Mouse (Mus musculus) ES-Bruce4 (cell line): Measurements from ENCODE around the gene Fadd. TPM values are rescaled to one million over a fixed set of nuclear protein-coding genes. Genes with fewer than 3 reads are reported as not detected.

Source experiments
- H3K27ac ChIP-seq: 2 replicates; pipeline ENCODE4 v1.5.1; 2012; ENCODE audit warnings: low read length, inconsistent platforms; ENCODE audit not compliant: insufficient read depth
- H3K27me3 ChIP-seq: 2 replicates; pipeline ENCODE4 v1.6.1; 2012; ENCODE audit warnings: mild to moderate bottlenecking, low read length, inconsistent platforms; ENCODE audit not compliant: control insufficient read depth, poor library complexity, insufficient read depth, severe bottlenecking
- H3K36me3 ChIP-seq: 2 replicates; pipeline ENCODE4 v1.6.1; 2012; ENCODE audit warnings: inconsistent platforms, mild to moderate bottlenecking, low read length, moderate library complexity; ENCODE audit not compliant: control insufficient read depth, poor library complexity, insufficient read depth, severe bottlenecking
- H3K4me1 ChIP-seq: one replicate; pipeline ENCODE4 v1.8.1; 2011; ENCODE audit warnings: low read length; ENCODE audit not compliant: control insufficient read depth, insufficient read depth
- H3K4me3 ChIP-seq: 2 replicates; pipeline ENCODE4 v1.5.1; 2011; ENCODE audit warnings: low read depth, mild to moderate bottlenecking, low read length
- H3K9ac ChIP-seq: 2 replicates; pipeline ENCODE4 v1.6.1; 2012; ENCODE audit warnings: low read depth, mild to moderate bottlenecking, inconsistent platforms; ENCODE audit not compliant: poor library complexity, severe bottlenecking
- H3K9me3 ChIP-seq: replicated peaks from 2 replicates; pipeline ENCODE4 v1.6.1; 2012; ENCODE audit warnings: mild to moderate bottlenecking, low read length, inconsistent platforms; ENCODE audit not compliant: control insufficient read depth, poor library complexity, insufficient read depth, severe bottlenecking
- CTCF ChIP-seq: IDR thresholded peaks from one replicate; pipeline ENCODE4 v1.8.1; 2011; ENCODE audit warnings: low read depth, low read length
- EP300 ChIP-seq: IDR thresholded peaks from 2 replicates; pipeline ENCODE4 v1.6.1; 2011; ENCODE audit warnings: low read depth, low read length; ENCODE audit not compliant: insufficient read depth
- POLR2A ChIP-seq: IDR thresholded peaks from one replicate; pipeline ENCODE4 v1.8.1; 2011; ENCODE audit warnings: low read length; ENCODE audit not compliant: insufficient read depth
- polyA plus RNA-seq: library from polyadenylated mRNA; stranded (reverse); fragments of >200 nt; gene quantifications from 2 replicates; pipeline ENCODE4 v1.2.4, GENCODE M21; 2011; ENCODE audit warnings: low read depth; ENCODE audit not compliant: missing spikeins, insufficient read depth, insufficient read length

The Fadd gene
- polyA plus RNA-seq, 1 experiment = 2.5 TPM

- Histone ChIP-seq H3K27ac (no peak overlapping the region), H3K36me3 (no peaks in the 10 kb centered on the region), H3K9ac (no peak overlapping the region), H3K27me3 (no peaks in the 10 kb centered on the region), H3K4me3 (no peak overlapping the region), H3K9me3 (no peaks in the 10 kb centered on the region), H3K4me1 (peaks cover 4% of the 10 kb centered on the region)
- no peak for TF ChIP-seq CTCF
- TF ChIP-seq EP300 = no peak
- TF ChIP-seq POLR2A = no peak
Observed at GRCm38 (mm10) chr7:144571598-144571997, 10.7 kb downstream of the Fadd start.

- Histone ChIP-seq H3K36me3 (no peaks in the 10 kb centered on the region), H3K9ac (no peak overlapping the region), H3K4me3 (no peak overlapping the region), H3K9me3 (no peaks in the 10 kb centered on the region), H3K4me1 (peaks cover 1% of the 10 kb centered on the region), H3K27me3 (no peaks in the 10 kb centered on the region), H3K27ac (no peak overlapping the region)
- no peak for TF ChIP-seq EP300
- TF ChIP-seq CTCF = no peak
- no peak for TF ChIP-seq POLR2A
Observed at GRCm38 (mm10) chr7:144569428-144569827, 12.8 kb downstream of the Fadd start.

GRCm38 (mm10) chr7:144568091-144568490, 14.2 kb downstream of the Fadd start:
- H3K4me3 ChIP-seq = no peak overlapping the region
- no peak overlapping the region for H3K9ac ChIP-seq
- H3K36me3 ChIP-seq = no peaks in the 10 kb centered on the region
- H3K27ac ChIP-seq = no peak overlapping the region
- no peaks in the 10 kb centered on the region for H3K27me3 ChIP-seq
- no peak for TF ChIP-seq POLR2A
- no peak for TF ChIP-seq CTCF
- TF ChIP-seq EP300 = no peak
- no peaks in the 10 kb centered on the region for H3K9me3 ChIP-seq
- peaks cover 1% of the 10 kb centered on the region for H3K4me1 ChIP-seq

GRCm38 (mm10) chr7:144566921-144567682, 15.2 kb downstream of the Fadd start:
- H3K36me3 ChIP-seq = no peaks in the 10 kb centered on the region
- H3K9me3 ChIP-seq = no peaks in the 10 kb centered on the region
- H3K27ac ChIP-seq = no peak overlapping the region
- H3K4me1 ChIP-seq = peaks cover 1% of the 10 kb centered on the region
- H3K4me3 ChIP-seq = no peak overlapping the region
- no peaks in the 10 kb centered on the region for H3K27me3 ChIP-seq
- H3K9ac ChIP-seq = no peak overlapping the region
- TF ChIP-seq CTCF (no peak), POLR2A (no peak)

- Histone ChIP-seq H3K4me3 (no peak overlapping the region), H3K36me3 (no peaks in the 10 kb centered on the region), H3K27ac (no peak overlapping the region), H3K4me1 (peaks cover 1% of the 10 kb centered on the region), H3K9me3 (no peaks in the 10 kb centered on the region), H3K9ac (no peak overlapping the region), H3K27me3 (no peaks in the 10 kb centered on the region)
- TF ChIP-seq POLR2A (no peak), EP300 (no peak), CTCF (no peak)
Observed at GRCm38 (mm10) chr7:144563456-144564155, 18.7 kb downstream of the Fadd start.

- TF ChIP-seq CTCF (no peak), EP300 (0 out of 2 replicates have a peak, but pooled peaks have one; percentile 52)
- no peaks in the 10 kb centered on the region for H3K27me3 ChIP-seq
- H3K9me3 ChIP-seq = no peaks in the 10 kb centered on the region
- no peaks in the 10 kb centered on the region for H3K36me3 ChIP-seq
- peaks cover 1% of the 10 kb centered on the region for H3K4me1 ChIP-seq
- H3K4me3 ChIP-seq = no peak overlapping the region
- no peak overlapping the region for H3K27ac ChIP-seq
- H3K9ac ChIP-seq = no peak overlapping the region
Observed at GRCm38 (mm10) chr7:144562016-144562415, 20.2 kb downstream of the Fadd start.
